Mouse (Mus musculus) embryo, embryonic 10.5 days (tissue): ENCODE data around the gene Psmd13.

Experiments
- DNase-seq: peaks from one replicate; pipeline ENCODE4 v3.0.0-alpha.2; 2015; ENCODE audit warnings: low spot score

Psmd13 gene

DNA sequence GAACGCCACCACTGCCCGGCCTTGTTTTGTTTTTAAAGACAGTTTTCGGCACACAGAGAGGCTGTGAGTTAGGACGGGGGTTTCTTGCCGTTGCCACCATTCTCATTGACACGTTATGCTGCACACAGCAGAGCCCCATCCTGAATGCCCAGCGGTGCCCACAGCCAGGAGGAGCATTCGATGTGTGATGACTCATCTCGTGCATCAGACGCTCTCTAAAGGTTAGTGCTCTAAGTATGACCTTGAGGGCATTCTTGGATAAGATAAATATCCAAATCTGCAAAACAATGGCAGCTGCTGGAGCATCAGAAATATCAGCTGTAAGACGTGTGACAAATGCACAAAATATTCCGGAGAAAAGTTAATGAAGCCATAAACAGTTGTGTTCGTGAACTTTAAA is 25.4 kb downstream of the Psmd13 start:
- DNase-seq = no peak

DNA sequence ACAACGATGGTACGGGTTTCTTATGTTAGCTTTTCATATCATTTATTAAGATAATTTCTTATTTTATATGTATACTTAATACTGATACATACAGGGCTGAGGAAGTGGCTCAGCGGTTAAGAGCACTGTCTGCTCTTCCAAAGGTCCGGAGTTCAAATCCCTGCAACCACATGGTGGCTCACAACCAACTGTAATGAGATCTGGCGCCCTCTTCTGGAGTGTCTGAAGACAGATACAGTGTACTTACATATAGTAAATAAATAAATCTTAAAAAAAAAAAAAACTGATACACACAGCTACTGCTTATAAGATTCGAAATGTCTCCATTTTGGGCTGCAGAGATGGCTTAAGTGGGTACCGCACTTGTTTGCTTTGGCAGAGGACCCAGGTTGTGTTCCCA is 25.9 kb downstream of the Psmd13 start:
- no peak for DNase-seq

DNA sequence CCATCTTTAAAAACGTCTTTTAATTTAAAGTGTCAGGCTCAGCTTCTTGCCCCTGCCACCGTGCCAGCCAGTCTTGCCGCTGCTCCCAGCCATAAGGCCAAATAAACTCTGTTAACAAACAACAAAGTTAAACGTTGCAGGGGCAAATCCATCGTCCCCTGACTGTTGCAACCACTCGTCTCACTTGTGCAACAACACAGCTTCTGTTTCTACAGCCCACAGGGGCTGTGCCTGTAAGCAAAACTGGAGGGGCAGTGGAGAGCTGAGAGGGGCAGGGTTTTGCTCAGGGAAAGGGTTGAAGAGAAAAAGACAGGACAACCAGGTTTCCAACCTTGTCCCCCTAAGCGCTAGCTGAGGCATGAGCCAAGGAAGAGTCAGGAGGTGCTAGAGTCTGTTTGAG is 26.4 kb downstream of the Psmd13 start:
- DNase-seq = no peak

DNA sequence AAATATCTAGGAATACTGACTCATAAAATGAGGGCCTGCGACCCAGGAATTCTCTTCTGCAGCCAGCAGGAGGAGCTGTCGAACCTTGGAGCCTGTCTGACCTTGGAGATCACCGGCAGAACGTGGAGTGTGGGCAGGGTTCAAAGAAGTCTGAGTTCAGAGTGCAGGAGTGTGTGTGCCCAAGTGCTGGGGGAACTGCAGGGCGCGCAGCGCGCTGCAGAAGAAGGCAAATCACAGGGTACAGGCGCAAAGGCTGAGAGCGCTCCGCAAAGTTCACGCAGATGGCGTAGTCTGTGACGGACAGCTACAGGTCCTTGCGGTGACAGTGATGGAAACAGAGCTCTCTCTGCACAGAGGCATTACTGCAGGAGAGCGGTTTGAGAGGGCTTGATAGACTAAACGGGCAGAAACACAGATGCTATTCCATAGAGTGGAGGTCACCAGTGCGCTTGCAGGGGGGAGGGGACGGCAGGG is 26.9 kb downstream of the Psmd13 start:
- peak; percentile 93 for DNase-seq

DNA sequence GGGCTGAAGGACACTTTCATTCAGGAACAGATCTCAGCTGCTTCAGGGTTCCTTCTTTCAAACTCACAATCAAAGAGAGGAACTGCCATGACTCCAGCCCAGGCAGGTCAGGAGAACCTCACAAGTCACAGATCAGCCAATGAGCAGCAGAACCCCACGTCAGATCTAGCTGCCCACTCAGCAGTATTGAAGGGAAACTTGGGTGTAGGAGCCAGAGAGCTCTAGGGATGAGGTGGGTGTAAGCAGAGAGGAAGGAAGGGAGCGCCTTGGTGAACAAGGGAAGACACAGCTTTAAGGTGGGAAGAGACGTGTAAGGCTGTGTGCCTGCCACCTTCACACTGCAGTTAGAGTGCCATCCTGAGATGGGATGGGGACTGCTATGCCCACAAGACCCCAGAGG is 30.5 kb downstream of the Psmd13 start:
- DNase-seq = no peak

DNA sequence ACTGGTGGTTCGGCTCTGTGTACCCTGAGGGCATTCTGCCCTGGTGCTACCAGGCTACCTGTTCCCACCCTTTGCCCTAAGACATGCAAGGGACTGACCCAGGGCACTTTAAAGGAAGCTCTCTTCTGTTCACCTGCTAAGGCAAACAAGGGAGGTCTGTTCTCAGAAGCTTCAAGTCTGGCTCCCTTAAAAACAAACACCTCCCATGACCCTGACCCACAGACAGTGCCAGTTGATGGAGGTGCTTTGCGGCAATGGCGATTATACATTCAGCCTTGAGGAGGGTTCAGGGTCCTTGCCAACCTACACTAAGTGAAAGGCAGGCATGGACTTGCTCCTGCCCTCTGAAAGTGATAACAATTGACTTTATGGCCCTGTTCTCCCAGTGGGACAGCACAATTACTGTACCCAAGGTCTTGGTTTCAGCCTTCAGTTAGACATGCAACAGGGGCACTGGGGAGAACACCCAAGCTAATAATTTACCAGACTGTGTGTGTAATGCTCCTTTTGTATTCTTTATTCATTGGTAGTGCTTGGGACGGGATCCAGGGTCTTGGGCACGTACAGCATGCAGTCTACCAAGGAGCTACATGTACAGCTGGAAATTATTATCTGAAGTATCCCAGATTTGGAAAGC is 31.2 kb downstream of the Psmd13 start:
- DNase-seq = no peak

DNA sequence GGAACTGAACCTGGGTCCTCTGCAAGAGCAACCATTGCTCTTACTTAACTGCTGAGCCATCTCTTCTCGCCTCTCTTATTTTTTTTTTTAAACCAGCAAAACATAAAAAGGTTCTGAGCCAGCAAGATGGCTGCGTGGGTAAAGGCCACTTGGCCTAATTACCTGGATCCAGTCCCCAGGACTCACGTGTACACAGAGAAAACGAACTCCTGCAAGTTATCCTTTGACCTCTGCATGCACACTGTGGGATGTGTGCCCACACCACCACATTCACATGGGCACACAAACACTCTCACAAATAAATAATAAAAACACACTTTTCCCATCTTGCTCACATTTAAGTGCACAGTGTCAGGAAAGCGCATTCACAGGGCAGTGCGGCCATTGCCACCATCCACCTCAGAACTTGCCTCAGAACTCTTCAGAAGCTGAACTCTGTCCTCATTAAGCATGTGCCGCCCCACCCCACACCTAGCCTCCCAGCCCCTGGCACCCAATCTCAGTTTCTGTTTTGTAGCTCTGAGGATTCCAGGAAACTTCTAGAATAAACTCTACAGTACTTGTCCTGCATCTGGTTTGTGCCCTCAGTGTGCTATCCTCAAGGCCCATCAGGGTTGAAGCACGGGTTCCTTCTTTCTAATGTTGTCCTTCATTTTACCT is 32.4 kb downstream of the Psmd13 start:
- no peak for DNase-seq

DNA sequence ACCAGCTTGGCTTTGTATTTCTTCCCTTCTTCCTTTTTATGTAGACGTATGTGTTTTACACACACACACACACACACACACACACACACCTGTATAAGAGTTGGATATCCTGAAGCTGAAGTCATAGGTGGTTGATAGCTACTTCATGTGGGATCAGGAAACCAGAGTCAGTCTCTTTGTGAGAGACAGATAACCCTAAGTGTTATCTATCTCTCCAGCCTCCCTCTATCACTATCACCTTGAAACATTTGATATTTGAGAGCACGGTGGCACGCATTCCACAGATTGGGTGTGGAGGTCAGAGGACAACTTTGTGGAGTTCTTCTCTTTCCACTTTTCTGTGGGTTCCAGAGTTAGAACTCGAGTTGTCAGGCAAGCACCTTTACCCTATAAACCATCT is 38.1 kb downstream of the Psmd13 start:
- no peak for DNase-seq

DNA sequence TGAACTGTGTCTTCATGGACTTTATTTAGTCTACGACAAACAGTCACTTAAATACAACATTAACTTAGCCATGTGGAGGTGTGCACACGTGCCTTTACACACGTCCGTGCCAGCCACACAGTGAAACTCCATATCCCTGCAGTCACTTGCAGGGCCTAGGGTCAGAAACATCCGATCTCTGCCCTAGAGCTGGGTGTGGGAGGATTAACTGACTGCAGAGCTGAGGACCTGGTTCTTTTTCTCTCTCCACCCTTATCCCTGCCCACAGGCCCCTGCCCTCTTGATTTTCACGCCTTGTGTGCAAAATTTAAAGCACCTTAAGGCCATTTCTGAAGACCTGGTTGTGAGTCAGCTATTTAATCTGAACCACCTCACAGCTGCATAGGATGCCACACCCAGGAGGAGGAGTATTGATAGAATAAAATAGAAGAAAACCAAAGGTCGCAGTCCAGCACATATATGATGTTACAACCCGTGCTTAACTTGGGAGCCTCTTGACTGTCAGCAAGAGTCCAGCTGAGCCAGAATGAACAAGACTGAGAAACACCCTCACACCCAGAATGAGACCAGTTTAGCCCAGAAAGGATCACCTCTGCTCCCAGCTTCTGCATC is 38.8 kb downstream of the Psmd13 start, which contains the start of gene Nlrp6:
Nlrp6 (plus strand) TSS at position 485 of the 612 bp plus-strand sequence.
- no peak for DNase-seq

DNA sequence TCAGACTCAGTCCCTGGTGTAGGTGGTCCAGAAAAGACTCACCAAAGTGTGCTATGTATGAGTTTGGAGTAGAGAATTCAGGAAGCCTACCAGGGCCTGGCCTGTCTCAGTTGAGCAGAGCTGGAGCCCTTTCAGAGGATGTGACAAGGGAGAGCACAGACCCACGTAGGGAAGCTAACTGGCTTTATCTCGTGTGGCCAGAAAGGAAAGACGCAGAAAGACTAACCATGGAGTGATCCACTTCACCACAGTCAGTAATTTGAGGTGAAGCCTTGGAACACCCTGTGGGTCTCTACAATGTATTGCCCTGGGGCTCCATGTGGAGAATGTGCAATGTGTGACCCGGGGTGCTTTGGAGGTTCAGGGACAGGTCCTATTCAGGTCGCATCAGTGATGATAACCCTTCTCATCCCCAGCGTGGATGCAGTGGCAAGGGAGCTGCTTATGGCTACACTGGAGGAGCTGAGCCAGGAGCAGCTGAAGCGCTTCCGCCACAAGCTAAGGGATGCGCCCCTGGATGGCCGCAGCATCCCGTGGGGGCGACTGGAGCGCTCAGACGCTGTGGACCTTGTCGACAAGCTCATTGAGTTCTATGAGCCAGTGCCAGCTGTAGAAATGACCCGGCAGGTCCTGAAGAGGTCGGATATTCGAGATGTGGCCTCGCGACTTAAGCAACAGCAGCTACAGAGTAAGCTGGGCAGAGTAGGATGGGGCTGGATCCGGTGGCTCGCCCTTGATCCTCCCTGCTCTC is 39.6 kb downstream of the Psmd13 start:
- no peak for DNase-seq

DNA sequence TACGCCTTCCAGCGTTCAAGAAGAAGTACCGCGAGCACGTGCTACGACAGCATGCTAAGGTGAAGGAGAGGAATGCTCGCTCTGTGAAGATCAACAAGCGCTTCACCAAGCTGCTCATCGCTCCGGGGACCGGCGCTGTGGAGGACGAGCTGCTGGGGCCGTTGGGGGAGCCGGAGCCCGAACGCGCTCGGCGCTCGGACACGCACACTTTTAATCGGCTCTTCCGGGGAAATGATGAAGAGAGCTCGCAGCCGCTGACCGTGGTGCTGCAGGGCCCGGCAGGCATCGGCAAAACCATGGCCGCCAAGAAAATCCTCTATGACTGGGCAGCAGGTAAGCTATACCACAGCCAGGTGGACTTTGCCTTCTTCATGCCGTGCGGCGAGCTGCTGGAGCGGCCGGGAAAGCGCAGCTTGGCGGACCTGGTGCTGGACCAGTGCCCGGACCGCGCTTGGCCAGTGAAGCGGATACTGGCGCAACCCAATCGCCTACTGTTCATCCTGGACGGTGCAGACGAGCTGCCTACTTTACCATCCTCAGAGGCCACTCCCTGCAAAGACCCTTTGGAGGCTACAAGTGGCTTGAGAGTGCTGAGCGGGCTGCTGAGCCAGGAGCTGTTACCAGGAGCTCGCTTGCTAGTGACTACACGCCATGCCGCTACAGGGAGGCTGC is 40.8 kb downstream of the Psmd13 start:
- DNase-seq = peak; percentile 53

DNA sequence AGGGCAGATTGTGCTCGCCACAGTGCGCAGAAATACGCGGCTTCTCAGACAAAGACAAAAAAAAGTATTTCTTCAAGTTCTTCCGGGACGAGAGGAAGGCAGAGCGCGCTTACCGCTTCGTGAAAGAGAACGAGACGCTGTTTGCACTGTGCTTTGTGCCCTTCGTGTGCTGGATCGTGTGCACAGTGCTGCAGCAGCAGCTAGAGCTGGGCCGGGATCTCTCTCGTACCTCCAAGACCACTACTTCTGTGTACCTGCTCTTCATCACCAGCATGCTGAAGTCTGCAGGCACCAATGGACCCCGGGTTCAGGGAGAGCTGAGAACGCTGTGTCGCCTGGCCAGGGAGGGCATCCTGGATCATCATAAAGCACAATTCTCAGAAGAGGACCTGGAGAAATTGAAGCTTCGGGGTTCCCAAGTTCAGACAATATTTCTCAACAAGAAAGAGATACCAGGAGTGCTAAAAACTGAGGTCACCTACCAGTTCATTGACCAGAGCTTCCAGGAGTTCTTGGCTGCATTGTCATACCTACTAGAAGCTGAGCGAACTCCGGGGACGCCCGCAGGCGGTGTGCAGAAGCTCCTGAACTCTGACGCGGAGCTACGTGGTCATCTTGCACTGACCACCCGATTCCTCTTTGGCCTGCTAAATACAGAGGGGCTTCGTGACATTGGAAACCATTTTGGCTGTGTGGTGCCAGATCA is 41.5 kb downstream of the Psmd13 start:
- no peak for DNase-seq

DNA sequence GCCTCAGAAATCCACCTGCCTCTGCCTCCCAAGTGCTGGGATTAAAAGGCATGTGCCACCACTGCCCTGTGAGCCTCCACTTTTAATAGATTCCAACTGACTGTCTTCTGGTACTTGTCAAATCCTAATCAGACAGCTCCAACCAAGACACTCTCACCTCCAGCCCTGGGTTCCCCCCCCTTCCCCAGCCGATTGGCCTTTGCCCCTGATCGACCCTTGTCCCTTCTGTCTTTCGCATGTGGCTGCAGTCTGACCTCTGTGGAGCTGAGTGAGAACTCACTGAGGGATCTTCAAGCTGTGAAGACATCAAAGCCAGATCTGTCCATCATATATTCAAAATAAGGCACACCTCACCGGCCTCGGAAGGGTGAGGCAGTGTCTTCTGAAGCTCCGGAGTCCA is 45.4 kb downstream of the Psmd13 start:
- DNase-seq = no peak

DNA sequence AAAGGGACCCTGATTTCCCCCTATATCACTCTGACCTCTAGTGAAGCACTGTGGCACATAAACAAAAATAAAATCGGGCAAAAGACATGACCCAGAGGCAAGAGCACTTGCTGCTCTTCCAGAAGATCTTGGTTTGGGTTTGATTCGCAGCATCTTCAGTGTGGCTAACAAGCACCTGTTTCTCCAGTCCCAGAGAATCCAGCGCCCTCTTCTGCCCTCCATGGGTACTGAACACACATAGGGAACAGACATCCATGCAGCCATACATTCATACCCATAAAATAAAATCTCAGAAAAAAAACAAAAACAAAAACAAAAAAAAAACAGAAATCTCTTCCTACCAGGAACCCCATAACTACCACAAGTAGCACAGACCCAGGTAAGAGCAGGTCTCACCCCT is 56.7 kb downstream of the Psmd13 start:
- DNase-seq = peak; percentile 46

DNA sequence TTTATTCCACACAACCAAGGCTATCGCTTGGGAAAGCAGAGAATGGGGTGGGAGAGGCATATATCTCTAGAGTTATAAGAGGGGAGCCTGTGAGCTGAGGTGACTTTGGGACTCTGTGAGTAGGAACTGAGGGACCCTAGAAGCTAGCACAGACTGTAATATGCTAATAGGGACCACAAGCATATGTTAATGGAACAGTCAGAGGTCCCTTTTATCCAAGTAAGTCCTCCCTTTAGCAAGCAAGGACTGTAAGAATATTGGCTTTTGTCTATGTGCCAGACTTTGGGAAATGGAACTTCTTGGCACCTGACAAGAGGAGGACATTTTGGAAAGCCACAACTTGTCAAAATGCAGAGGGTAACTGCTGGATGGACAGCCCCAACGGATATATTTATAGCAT is 57.1 kb downstream of the Psmd13 start:
- no peak for DNase-seq

DNA sequence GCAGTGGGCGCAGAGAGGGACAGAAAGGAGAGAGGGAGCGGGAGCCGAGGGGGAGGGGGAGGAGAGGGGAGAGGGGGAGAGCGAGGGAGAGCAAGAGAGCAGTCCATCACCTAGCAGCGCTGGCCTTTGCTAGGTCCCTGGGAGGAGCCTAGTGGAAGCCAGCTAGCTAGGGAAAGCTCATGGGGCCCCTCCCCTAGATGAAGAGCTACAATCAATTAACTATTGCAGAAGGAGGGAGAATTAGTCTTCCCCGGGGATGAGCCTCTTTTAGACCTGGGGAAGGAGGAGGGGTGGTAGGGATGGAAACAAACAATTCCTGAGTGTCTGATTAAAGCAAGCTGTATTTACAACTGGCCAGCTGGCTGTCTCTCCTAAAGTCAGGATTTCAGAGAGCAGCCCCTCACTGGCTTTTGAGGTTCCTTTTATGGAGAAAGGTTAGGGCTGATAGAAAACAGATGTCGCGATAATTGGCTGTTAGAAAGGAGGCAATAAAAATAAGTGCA is 58.0 kb downstream of the Psmd13 start:
- DNase-seq = peak; percentile 77

DNA sequence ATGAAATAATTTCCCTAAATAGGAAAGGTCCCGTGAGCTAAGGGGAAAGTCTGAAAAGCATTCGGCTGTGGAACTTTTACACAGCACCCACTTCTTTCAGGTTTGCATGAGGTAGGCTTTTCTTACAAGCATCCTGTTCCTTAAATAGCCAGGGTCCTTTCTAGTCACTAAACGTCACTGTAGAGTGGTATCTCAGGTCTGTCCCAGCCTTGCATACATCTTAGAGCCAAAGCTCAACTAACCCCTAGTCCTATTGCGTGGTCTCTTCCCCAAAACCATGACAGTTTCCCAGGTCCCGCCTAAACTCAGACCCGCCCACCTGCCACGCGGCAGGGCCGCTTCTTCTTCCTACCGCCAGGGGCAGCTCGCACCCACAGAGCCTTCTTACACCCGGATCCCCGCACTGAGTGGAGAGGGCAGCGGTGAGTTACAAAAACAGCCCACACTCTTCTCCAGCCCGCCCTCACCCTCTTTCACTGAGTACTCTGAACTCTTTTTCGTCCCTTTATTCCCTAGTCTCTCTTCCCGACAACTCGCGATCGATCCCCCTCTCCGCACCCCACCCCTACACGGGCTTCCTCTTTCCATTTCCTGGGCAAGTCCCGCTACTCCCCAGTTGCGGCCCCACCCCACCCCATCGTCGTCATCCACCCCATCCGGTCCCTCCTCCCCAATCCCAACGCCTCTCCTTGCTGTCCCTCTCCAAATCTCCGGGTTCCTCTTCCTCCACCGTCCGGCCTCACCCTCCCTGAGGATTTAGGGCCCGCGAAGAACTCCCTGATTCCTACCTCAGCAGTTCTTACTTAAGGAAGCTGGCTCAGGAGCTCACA is 59.7 kb downstream of the Psmd13 start, which contains the start of gene Pgghg:
Pgghg (plus strand) TSS at position 170 of the 830 bp plus-strand sequence.
- DNase-seq = peak; percentile 91

DNA sequence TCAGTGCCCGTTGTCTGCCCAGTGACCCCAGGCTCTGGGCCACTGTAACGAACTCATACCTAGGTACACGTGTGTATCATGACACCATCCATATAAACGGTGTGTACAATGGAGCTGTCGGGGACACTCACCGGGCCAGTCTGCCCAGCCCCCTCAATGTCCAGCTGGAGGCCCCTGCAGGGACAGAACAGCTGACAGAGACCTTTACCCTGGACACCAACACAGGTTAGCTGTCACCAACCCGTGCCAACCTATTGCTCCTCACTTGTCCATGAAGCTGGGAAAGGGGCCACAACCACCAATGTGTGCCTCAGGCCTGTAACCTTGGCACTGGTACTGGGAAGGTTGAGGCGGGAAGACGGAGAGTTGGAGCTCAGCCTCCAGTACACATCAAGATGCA is 60.6 kb downstream of the Psmd13 start:
- no peak for DNase-seq

DNA sequence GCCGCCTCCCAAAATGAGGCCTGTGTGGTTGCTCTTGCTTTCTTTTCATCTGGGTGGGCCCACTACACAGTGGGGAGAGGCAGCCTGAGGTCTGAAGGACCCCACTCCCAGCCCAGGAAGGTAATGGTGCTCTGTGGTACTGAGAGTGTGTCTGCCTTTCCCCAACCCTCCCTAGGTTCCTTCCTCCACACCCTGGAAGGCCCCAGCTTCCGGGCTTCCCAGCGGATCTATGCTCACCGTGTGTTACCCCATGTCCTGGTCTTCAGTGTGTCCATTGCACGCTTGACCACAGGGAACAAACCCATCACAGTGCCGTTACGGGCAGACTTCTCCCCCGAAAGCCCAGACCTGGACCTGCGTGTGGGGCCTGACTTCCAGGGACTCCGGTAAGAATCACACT is 61.0 kb downstream of the Psmd13 start:
- DNase-seq = no peak

DNA sequence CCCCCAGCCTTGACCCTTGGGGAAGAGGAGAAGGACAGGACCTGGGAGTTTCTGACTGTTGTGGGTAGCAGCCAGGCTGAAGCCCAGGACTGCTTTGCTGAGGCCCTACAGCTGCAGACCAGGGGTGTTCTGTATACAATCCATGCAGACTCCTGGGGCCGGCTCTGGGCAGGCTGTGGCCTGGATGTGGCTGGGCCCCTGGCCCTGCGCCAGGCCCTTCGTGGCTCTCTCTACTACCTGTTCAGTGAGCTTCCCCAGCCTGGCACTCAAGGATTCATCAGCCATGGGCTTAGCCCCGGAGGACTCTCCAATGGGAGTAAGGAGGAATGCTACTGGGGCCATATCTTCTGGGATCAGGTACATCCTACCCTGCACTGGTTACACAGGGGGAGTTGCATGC is 61.6 kb downstream of the Psmd13 start:
- no peak for DNase-seq
